Mouse (Mus musculus) T-helper 2 cell (primary cell): ENCODE measurements around the gene Rps25.

Experiments used
- in situ Hi-C: fragments of 300-600 bp; cut with MboI, MseI; formaldehyde crosslinking; loops from one replicate; pipeline ENCODE4 v1.15.1; 2025; ENCODE audit warnings: high pct_unique_total_duplicates

The Rps25 gene

GRCm38 (mm10) chr9:44454891-44455220 is 47.9 kb downstream of the Rps25 start, which contains the start of gene Upk2:
Upk2 (minus strand) TSS chr9:44454976.
- in situ Hi-C loops, result loop anchor here (5.0 to 10.0 kb wide), 2 partner anchors 47 to 230 kb away; no protein-coding TSS in a partner anchor

GRCm38 (mm10) chr9:44457035-44457742 is 50.2 kb downstream of the Rps25 start:
- in situ Hi-C loops, result loop anchor here (5.0 to 10.0 kb wide), 2 partner anchors 45 to 228 kb away; no protein-coding TSS in a partner anchor
